Mouse (Mus musculus) erythroid progenitor cell, adult 5-6 weeks (primary cell): ENCODE results near the gene Gm10392. TPM values are rescaled to one million over a fixed set of nuclear protein-coding genes. Genes with fewer than 3 reads are reported as not detected.
A peak's percentile ranks its signal among the peaks of the same experiment; 100 is the strongest.

ENCODE experiments used
- ATAC-seq: replicated peaks from 2 replicates; pipeline ENCODE4 v1.8.0; 2016; ENCODE audit warnings: moderate number of reproducible peaks, mild to moderate bottlenecking, moderate TSS enrichment, inconsistent platforms; ENCODE audit not compliant: poor library complexity, low FRiP score, severe bottlenecking
- total RNA-seq, 2 experiments: library from RNA; stranded (forward) in 1 of 2; stranded (reverse) in 1 of 2; fragments of 150-400 nt in 1 of 2; fragments of 186-747, 209-891 nt in 1 of 2; gene quantifications; 2 replicates each; pipeline versions ENCODE4 v1.2.3 to v1.2.4; 2015 to 2017; ENCODE audit warnings: low replicate concordance in 2 of 2

Gene Gm10392
- total RNA-seq, 2 experiments from 2014 or later: not detected

DNA sequence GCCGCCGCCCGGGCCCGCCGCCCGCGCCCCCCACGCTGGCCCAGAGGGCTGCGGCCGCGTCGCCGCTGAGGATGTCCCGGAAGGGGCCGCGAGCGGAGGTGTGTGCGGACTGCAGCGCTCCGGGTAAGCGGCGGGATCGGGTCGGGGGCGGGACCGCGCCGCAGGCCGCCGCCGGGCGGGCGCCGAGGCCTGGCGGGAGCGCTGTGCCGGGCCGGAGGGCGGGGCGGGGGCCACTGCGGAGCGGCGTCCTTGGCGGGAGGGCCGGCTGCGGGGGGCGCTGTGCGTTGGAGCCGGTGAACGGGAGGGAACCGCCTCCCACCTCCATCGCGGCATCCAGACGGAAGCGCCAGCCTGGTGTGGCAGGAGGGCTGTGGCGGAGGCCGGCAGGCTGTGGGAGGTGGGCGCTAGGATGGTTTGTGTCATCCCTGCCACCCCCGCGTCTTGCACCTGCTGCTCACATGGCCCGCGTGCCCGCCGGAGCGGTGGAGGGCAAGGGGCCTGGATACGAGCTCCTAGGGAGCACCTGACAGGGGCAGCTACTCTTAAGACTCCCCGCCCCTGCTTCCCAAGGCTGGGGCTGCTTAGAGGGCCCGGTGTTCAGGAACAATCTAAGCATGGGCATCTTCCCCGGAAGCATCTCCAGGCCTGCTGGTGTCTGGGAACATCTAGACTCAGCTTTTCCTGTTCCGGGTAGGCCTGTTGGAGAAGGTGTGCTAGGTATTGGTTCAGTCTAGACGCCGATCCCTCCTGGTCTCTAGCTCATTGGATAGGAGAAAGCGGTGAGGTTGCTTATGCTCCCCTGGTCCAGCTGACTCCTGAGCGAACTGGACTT is 25.3 kb downstream of the Gm10392 start, which contains the start of gene Git1:
TSS of gene Git1 (plus strand) at position 51 of the 832 bp plus-strand sequence.
- no peak for ATAC-seq

DNA sequence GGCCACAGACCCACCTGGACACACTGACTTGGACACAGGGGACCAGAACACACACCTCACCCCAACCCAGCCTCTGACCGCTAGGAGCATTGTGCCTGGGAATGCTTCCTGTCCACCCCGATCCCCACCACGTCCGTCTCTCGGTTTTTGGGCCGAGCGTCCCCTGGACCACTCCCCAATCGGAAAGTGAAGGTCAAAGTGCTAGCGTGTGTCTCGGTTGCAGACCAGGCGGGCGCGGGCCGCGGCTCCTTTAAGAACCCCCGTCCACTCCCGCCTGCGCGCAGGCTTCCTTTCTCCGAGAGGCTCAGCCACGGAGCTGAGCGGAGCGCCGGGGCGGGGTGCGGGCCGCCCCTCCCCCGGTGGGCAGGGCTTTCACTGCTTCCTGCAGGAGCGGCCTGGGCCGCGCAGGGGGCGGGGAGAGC is 26.1 kb downstream of the Gm10392 start:
- ATAC-seq: peak; percentile 86

DNA sequence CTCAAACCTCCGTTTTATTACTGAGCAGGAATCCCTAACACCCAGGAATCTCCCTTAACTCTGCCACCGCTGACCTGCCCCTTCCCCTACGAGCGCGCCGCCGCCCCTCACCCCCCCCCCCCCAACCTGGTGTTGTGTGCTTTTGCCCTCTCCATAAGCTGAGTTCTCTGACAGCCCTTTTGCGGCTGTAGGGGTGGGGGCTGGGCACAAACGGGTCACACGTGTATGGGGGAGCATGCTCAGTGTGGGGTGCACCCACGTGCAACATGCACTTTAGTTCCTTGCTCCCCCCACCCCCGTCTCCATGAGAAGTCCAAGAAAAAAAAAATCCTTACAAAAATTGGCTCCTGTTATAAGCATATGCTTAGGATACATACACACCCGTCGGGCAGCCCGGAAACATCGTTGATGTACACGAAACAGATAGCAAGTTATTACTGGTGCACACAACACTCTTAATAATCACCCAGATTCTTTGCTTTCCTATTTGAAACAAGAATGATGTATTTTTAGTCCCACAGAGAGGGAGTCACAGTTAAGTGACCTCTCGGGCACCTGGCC is 26.6 kb downstream of the Gm10392 start:
- no peak for ATAC-seq

DNA sequence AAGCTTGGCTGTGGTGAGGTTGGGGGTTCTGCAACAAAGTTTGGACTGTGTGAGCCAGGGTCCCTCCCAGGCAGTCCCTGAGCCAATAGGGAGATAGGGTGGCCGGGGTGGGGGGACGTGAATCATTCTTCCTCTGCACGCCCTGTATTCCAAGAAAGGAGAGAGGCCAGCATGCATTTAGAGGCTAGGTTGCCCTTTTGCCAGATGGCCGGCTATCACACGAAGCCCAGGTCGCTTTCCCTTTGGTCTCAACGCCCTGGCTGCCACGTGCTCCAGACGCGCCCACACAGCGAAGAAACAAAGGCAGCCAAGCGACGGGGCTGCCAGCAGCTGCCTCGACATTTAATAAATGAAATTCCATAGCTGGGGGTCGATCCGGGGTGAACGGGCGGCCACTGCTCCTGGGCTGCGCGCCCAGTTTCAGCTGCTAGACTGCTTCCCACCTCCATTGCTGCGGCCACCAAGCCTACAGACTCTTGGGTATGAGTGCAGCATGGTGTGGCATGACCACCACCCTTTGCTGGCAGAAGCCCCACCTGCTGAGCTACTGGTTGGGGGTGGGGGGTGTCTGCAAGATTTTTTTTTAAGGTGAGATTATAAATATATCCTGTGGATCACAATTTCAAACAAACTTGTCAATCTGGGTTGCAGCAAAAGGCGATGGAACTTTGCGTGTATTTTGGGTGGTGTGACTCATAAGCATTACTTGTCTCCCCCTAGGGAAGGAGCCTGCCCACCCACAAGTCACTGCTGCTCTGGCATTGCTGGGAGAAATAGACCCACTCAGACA is 27.3 kb downstream of the Gm10392 start:
- ATAC-seq: no peak

DNA sequence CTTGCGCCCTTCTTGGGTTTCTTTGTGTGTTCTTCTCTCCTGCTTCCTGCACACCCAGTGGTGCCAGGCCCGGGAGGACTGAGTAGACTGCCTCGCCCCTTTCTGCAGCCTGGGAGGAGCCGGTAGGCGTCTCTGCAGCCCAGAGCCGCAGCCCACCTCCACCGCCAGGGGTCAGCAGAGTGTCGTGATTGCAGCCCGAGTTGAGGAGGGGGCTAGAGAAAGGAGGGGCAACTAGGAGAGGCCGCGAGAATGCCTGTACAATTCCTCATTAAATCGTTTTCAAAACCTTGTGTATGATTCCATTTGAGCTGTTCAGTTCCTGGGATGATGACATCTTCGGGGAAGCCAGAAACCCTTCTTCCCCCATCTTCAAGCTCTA is 27.9 kb downstream of the Gm10392 start:
- peak; percentile 76 for ATAC-seq

DNA sequence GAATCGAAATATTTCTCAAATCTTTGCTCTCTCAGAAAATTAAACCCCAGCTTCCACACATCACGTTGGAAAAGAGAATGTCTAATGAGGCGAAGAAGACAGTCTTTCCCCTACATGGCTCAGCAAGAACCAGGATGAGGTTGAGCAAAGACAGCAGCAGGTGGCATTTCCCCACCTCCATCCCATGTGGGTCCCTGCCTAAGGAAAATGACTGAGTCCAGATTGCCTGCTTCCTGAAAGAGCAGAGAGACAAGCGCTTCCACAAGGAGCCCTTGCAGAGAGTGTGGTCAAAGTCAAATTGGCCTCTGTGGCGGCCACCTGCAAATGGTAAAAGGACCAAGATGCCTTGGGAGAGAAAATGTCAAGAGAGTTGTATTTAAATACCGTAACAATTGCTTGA is 28.5 kb downstream of the Gm10392 start:
- no peak for ATAC-seq

DNA sequence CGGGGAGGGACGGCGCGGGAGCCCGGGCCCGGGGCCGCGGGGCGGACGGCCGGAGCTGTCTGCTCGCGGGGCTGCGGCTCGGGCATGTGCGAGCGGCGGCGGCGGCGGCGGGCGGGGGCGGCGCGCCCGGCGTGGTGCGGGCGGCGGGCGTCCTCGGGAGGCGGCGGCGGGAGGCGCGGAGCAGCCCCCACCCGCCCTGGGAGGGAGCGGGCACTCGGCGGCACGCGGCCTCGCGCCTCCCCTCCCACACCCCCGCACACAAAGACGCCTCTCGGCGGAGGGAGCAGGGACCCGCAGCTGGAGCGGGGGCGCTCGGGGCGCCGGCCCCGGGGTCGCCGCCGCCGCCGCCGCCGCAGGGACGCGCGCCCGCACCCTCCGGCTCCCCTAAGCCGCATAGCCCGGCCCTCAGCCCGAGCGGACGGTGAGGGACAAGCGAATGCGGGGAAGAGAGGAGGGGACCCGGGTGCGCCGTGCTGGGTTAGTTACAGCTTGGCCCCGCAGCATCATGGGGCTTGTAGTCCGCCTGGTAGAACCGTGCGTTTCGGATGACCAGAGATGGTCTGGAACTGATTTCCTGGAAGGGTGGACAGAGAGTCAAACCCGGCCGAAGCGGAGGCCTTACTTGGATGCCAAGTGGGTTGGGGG is 29.3 kb downstream of the Gm10392 start, which contains the start of gene Ankrd13b:
TSS of gene Ankrd13b (minus strand) at position 88 of the 645 bp plus-strand sequence.
- no peak for ATAC-seq

DNA sequence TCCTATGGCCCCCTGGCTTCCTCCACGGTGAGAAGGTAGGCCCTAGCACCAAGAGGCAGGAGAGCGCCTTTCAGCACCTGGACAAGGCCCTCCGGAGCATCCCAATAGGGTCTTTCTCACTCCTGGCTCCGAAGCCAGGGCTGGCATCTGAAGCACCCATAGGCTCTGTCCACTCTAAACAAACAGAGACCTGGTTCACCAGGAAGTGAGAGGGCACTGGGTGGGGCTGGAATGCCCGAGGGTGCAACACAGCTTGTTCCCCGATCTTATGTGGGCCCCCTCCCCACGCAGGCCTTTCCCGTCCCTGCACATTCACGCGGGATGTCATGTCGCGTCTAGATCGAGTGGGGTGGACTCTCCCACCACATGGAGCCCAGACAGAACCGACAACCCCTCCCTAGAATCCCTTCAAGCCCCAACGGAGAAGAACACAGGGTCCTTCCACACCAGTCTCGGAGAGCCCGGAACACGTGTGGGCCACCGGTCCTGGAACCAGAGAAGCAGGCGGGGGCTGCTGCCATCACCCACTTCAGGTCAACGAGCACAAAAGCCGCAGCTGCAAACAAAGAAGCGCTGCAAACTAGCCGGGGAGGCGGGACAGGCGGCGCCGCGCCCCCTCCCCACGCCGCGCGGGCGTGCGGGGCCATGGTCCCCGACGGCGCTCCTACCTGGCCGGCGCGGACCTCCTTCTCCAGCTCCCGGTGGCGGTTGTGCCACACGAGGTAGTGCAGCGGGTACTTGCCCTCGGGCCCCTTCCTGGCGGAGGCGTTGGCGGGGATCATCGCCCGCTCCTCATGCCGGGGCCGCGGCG is 30.0 kb downstream of the Gm10392 start:
- ATAC-seq: no peak

- ATAC-seq: no peak
These were observed 32.2 kb downstream of the Gm10392 start for GRCm38 (mm10) chr11:77486798-77487197.

GRCm38 (mm10) chr11:77485229-77485628 is 33.8 kb downstream of the Gm10392 start:
- no peak for ATAC-seq

DNA sequence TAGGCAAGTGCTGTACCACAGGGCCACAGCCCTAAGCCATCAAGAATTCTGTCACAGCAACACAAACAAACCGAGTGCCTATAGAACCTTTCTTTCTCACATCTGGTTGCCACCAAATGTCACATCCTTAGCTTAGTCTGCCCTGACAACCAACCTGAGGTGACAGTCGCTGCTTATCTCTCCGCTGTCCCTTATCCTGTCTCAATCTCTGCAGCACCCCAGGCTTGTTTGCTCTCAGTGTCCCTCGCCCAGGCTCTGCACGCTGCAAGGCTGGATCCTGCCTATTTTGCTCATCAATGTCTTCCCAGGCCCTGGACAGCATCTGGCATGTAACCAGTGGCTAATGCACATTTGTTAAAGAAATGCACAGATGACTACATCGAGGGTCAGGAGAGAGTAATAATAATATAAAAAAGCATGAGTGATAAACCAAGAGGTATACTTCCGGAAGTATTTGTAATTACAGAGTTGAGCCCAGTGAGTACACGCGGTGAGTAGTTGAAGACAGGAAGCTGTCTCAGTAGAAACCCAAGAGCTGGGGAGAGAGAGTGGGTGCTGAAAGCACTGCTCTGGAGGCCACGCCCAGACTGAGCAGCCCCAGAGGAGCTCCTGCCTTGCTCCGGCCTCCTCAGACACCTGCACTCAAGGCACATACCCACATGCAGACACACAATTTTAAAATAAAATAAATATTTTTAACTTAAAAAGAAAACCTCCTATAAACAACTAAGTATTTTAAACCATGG is 35.3 kb downstream of the Gm10392 start:
- no peak for ATAC-seq

- no peak for ATAC-seq
These were observed 36.0 kb downstream of the Gm10392 start for GRCm38 (mm10) chr11:77483043-77483442.

GRCm38 (mm10) chr11:77476895-77477294 is 42.1 kb downstream of the Gm10392 start:
- ATAC-seq: no peak

- ATAC-seq: no peak
These were observed 42.8 kb downstream of the Gm10392 start for GRCm38 (mm10) chr11:77476216-77476615.

- ATAC-seq: no peak
These were observed 46.2 kb downstream of the Gm10392 start for GRCm38 (mm10) chr11:77472775-77473174.

GRCm38 (mm10) chr11:77471407-77471806 is 47.6 kb downstream of the Gm10392 start:
- no peak for ATAC-seq

DNA sequence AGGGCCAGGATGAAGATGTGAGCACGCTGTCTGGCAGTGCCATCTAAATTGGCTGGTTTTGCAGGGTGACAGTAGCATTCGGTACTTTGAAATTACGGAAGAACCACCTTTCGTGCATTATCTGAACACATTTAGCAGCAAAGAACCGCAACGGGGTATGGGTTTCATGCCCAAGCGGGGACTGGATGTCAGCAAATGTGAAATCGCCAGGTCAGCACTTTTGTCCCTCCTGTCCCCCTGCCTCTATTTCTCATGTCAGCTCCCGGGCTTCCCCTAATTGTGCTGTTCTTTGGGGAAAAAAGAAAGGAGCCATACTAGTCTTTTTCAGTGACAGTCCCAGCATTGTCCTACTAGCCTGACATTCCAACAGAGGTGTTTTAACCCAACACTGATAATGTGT is 50.6 kb downstream of the Gm10392 start:
- ATAC-seq: no peak

DNA sequence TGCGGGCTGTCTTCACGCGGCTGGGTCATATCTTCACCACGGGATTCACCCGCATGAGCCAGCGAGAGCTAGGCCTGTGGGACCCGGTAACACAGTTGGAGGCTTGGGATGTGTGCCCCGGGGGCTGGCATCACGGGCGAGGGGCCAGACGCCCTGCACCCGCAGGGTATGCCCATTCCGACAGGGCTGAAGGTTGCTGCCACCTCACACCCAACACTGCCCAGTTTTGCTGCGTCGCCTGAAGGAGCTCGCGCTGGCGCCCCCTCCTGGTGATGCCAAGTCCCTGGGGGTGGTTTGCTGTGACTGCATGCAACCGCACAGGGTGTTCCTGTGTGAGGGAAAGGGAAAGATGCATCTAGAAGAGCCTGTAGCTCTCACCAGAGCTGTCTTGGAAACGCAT is 51.2 kb downstream of the Gm10392 start:
- no peak for ATAC-seq

DNA sequence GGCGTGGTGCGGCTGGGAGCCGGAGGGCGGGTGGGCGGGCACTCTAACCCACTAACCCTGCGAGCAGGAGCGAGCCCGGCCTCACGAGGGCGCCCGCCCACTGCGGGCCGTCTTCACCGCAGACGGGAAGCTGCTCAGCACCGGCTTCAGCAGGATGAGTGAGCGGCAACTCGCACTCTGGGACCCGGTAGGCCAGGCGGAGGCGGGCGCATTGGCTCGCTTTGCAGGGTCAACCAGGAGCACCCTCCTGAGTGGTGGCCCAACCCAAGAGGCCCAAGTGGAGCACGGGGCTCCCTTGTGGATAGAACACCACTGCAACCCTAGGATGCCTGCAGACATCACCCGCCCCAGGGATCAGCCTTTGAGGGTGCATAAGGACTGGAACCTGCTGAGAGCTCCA is 51.8 kb downstream of the Gm10392 start:
- no peak for ATAC-seq
